Mouse (Mus musculus): ENCODE data around the gene Ctdspl.

The Ctdspl gene

DNA sequence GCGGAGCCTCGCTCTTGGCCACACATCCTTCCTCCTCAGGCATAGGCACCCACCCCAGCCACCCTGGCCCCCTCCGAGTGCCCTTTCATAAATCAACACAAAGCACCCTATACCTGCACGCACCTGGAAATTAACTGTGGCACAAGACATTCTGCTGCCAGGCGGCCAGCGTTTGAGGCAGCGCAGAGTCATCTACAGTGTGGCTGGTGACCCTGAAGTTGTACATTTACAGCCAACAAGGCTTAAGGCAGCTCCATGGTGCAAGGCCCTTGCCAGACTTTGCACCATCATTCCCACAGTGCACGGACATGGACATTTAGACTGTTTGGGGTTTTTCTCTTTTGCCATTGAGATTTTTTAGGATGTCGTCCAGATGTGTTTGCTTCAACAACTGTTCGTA lies 134.4 kb downstream of the Ctdspl start:
- no peak for DNase-seq (ENCODE audit: low spot score in 2 of 2)

DNA sequence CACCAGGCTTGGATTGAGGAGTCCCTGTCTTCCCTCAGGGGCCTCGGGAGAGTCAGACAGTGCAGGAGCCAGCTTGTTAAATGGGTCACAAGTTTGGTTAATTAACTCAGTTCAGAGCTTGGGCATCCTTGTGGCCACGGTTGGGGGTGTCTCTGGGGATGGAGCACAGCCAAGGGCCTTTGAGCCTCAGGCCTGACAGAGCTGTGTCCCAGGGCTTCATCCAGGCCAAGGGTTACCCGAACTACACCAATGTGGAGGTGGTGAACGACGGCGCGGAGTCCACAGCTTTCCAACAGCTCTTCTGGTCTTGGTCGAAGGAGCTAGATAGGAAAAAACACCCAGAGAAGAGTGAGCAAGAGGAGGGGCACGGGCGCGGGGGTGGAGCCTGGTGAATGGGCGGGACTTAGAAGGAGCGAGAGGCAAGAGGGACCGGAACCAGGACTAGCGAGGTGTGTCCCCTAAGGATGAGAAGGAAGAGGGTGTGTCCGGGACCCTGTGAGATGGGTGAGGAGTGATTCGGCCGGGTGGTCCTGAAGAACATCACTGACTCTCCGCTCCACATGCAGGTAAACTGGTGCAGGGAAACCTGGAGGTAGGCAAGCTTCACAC lies 136.9 kb downstream of the Ctdspl start:
- DNase-seq (ENCODE audit: low spot score in 2 of 2): no peak

DNA sequence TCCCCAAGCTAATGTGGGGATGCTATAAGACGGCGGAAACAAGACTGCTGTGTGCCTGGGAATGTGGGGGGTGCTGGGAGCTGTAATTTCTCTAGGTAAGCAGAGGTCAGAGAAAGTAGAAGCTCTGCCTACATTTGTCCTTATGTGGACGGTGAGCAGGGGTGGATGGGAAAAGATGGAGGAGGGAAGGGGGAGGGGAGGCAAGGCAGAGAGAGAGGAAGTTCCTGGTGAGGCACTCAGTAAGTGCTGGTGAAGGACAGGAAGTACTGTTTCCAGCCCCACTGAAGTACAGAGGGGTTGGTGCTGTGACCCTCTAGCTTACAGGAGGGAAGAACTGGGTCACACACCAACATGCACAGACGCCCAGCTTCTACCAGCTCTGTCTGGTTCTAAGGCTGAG lies 138.0 kb downstream of the Ctdspl start:
- DNase-seq (ENCODE audit: low spot score in 2 of 2): no peak

DNA sequence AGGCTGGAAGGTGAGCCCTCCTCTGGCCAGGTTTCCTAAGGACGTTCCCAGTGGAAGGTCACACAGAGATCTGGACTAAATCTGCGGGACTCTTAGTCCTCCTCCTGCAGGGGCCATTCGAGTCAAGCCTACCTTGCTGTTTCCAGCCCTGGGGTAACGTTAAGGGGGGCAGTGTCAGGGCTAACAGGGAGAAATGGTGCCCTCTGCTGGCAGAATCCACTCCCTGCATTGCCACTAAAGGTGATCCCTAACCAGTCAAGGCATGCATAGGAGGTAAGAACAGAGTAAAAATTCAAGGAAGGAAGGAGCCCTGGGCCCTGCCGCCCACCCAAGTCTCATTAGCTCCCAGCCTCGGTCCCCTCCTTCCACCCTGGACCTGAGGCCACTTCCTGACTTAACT lies 141.3 kb downstream of the Ctdspl start:
- DNase-seq (ENCODE audit: low spot score in 2 of 2): peak; percentile 59 to 85

DNA sequence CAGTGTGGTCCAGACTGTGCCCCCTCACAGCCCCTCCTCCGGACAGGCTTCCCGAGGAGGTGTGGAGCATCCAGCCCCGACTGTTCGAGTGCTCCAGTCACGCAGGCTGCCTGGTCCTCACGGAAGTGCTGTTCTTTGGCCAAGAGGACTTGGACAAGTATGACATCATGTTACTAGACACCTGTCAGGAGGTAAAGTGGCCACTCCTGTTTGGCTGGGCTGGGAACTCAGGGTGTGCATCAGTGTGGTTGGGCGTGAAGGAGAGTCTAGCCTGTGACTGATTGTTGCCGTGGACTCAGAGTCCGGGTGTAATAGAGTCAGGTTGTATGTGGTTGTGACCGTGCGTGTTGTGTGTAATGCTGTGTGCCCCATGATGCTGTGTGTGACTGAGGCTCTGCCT lies 142.0 kb downstream of the Ctdspl start:
- no peak for DNase-seq (ENCODE audit: low spot score in 2 of 2)

DNA sequence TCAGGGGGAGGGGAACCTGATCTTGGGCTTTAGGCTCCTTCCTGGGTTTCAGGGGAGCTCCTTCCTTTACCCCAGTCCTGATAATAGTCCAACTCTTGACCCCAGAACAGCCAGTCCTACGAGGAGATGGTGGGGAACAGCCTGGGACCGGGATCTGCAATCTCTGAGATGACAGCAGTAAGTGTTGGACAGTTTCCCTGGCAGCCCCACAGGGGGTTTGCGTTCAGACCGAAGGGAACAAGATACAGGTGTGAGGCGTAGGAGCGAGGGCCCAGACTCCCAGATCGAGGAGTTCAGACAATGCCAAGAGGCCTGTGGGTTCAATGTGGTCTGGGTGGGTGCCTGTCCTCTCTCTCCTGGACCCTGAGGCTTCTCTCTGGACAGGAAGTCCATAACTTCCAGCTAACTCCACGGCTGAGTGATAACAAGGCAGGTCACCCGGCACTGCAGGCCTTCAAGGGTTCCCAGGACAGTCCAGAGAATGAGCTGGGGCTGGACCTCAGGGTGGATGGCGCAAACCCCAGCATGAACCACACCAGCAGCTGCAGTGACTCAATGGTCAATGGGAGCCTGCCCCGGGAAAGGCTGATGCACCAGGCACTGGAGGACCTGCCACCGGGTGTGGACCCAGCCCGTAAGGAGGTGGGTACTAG lies 144.0 kb downstream of the Ctdspl start:
- DNase-seq (ENCODE audit: low spot score in 2 of 2): no peak

DNA sequence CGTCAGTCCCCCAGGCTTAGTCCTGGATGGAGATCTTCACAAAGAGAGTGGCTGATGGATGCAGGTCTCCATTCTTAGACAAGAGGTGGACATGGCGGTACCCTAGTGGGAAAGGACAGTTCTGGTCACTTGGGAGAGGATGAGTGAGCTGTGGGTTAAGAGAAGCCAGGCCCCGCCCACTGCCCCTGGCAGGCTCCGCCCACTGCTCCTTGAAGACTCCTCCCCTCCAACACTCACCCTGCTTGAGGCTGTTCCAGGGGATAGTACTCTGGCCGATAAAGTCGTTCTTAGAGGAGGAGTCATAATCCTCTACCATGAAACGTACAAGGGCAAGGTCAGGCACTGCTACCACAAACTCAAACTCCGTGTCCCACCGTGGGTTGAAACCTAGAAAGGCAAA lies 145.5 kb downstream of the Ctdspl start:
- no peak for DNase-seq (ENCODE audit: low spot score in 2 of 2)

DNA sequence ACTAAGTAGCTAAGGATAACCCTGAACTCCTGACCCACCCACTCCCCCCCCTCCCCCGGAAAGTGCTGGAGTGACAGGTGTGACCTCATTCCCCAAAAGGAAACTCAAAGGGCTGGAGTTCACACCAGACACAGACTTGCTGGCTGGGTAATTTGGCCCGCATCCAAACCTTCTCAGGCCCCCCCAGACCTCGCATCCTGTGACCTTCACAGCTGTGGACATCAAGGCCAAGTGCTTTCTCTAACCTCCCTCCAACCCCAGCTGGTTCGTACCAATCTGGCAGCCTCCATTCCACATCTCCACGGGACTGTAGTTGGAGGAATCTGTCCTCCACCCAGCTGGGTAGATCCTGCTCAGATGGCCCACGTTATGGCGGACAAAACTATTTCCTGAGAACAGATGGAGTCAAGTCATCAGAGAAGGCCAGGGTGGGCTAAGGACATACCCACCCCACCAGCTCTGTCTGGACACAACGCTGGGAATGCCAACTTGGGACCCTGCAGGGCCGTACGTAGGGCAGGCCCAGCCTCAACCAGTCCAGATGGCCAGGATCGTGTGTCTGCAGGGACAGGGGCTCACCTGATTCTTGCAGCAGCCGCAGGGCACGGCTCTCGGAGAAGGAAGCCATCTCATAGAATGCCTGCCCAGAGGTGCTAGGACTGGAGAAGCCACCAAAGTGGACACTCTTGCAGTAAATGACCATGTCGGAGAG lies 147.1 kb downstream of the Ctdspl start:
- no peak for DNase-seq (ENCODE audit: low spot score in 2 of 2)

DNA sequence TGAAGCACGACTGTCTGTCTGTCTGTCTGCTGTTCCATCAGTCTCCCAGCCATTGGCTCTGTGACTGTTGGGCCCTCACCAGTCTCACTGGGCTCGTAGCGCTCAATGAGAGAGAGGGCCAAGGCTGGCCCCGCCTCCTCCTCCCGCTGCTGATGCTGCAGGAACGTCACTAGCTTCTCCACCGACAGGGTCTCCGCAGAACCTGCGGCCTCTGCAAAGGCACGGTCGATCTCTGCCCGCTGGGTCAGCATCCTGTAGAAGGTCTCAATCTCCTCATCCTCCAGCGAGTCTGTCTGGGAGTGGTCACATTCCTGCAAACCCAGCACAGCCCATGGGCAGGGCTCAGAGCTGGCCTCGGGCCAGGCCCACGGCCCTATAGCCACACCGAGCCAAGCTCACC lies 149.4 kb downstream of the Ctdspl start:
- DNase-seq (ENCODE audit: low spot score in 2 of 2): no peak

DNA sequence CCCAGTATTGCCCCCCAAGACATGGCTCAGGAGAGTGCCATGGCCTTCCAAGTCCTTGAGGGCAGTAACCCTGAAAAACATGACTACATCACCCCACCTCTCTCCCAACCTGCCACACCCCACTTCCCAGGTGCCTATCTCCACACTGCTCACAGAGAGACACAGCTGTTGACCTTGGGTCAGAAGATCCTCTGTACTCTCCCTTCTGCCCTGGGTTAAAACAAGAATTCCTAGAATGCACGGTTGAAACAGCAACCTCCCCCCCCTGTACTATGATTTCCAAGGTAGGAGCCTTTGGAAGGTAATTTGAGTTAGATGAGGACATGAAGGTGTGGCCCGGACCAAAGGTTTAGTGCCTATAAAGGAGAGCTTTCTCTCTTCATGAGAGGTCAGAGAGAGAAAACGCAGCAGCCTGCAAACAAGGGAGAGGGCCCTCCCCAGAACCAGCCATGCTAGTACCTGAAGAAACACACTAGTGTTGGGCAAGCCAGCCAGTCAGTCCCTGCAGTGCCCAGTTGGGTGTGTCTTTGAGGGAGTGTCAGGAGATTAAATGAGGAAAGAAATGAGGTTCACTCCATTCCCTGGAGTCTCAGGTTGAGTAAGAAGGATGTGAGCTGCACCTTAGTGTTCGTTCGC lies 153.9 kb downstream of the Ctdspl start:
- DNase-seq (ENCODE audit: low spot score in 2 of 2): no peak

DNA sequence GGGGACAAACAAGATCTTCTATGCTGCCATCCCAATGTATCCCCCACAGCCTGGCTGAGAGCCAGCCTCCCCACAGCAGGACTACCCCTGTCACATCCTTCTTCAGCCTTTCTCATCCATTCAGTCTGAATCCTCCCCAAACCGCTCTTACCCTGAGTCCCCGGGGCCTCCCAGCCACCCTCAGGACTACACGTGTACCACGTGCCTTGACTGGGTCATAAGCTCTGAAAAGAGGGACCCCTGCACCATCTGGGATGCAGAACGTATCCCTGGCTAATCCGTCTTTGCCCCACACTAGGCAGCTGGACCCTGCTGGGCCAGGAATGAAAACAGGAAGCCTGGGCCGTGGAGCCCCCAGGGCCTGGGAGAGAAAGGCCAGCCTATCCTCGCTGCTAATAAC lies 155.8 kb downstream of the Ctdspl start:
- no peak for DNase-seq (ENCODE audit: low spot score in 2 of 2)

DNA sequence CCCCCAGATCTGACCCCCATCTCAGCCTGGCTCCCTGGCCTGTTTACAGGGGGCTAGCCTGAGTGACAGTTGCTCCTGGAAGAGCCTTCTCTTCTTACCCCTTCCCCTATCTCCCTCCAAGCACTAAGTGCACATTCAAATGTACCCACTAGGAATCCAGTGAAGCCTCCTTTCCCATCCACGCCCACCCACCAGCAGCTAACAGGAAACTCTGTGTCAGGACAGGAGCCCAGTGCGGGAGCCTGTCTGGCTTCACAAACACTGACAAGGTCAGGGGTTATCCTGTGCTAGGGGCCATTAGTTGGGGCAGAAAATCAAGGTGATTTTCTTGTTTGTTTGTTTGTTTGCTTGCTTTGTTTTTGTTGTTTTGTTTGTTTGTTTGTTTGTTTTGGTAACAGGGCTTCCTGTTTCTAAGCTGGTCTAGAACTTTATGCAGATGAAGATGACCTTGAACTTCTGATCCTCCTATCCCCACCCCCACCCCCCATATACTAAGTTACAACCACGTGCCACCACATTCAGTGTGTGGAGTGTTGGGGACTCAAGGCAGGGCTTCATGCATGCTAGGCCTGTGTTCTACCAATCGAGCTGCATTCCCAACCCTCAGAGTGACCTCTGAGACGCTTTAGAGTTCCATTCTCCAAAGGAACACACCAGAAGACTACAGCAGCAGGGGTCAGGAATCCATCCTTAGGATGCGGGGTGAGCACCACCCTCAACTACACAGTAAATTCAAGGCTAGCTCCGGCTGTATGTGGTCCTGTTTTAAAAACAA lies 156.6 kb downstream of the Ctdspl start:
- no peak for DNase-seq (ENCODE audit: low spot score in 2 of 2)

DNA sequence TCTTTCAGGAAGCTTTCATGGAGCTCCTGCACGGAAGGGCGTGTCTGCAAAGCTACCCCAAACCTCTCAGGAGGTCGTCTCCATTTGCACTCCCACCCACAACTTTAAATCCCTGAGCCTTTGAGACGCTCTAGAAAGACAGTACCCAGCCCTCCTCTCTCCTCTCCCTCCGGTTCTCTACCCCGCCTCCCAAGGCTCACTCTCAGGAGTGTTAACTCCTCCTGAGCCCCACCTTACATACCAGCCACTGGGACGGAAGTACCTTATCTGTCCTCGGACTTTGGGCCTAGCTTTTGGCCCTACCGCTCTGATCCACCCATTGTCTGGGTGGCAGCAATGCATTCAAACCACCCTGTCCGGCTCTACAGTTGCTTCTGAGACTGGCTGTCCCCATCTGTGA lies 157.7 kb downstream of the Ctdspl start:
- no peak for DNase-seq (ENCODE audit: low spot score in 2 of 2)

DNA sequence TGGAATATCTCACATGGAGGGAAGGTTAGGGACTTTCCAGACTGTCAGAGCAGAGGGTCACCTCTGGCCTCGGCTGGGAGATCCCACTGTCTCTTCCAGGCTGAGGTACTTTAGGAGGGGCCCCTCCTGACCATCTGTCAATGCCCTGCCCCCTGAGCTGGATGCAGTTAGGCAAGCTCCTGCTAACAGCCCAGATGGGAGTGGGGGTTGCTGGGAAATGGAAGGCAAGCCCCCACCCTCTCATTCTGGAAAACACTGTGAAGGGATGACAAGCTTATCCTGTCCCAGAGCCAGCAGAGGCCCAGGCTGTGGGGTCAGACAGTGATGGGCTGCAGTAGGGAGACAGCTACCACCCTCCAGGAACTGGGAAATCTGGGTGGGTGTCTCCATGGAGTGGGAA lies 160.2 kb downstream of the Ctdspl start:
- DNase-seq (ENCODE audit: low spot score in 2 of 2): no peak

DNA sequence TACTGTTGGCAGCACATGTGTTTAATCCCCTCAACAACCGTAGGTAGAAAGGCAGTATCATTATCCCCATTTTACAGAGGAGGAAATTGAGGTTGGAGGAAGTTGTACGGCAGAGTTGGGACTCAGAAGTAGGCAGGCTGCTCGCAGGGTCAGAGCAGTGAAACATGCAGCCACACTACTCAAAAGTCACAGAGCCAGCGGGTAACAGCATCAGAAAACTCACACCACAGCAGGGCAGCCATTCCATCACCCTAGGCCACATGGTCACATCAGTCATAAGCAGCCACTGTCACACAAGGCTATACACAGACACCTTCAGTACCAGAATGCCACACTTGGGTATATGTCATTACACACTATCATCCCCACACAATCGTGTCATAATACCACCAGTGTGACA lies 161.1 kb downstream of the Ctdspl start:
- no peak for DNase-seq (ENCODE audit: low spot score in 2 of 2)

DNA sequence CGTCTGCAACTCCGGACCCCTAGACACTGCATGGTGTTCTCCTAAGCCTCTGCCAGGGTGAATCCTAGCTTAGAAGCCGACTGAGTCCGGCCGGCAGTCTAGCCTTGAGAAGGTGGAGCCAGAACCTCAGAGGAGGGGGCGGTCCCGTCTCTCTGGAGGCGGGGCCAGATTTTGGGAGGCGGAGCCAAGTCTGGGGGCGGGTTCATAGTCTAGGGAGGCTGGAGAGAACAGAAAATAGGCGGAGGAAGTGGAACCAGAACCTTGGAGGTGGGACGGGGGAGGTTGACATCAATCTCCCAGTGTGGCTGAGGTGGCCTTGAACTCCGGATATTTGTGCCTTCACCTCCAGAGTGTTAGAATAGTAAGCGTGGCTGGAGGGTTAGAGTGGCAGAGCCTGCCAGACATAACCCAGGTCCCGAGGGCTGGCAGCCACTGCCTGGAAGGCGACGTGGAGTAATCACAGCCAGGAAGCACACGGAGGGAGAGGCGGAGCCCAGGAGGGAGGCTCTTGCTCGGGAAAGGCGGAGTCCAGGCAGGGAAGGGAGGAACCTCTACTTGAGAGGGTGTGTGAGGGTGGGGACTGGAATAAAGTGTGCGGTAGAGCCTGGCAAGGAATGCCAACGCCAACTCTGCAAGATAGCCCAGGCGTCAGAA lies 162.0 kb downstream of the Ctdspl start:
- DNase-seq (ENCODE audit: low spot score in 2 of 2): peak; percentile 80 to 86

DNA sequence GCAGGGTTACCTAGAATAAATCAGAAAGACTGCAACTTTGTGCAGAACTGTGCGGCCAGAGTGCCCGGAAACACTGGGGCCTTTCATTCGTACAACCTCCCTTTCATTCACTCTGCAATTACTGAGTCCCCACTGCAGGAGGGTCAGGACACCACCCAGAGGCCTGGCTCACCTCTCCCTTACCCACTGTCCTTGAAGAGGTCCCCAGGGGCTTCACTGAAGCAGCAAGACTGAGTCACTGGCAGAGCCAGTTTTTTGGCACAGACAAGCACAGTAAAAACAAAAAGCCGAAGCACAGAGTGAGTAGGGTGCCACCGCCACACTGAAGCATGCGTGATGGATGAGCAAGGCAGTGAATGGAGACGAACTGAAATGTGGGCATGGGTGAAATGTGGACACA lies 163.2 kb downstream of the Ctdspl start:
- DNase-seq (ENCODE audit: low spot score in 2 of 2): no peak

DNA sequence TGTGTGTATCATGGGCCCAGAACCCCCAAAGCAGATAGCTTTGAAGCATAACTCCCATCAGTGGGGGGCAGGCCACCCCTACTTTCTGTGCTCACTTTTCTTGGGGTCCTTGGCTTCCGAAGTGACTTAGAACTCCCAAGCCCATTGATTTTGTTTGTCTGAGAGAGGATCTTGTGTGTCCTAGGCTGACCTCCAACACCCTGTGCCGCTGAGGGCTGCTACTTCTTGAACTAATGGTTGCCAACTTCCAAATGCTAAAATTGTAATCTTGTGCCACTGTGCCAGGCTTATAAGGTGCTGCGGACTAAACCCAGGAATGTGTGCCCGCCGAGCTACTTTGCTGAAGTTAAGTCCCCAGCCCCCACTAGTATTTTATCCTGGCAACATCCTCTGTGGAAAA lies 164.2 kb downstream of the Ctdspl start:
- DNase-seq (ENCODE audit: low spot score in 2 of 2): no peak

DNA sequence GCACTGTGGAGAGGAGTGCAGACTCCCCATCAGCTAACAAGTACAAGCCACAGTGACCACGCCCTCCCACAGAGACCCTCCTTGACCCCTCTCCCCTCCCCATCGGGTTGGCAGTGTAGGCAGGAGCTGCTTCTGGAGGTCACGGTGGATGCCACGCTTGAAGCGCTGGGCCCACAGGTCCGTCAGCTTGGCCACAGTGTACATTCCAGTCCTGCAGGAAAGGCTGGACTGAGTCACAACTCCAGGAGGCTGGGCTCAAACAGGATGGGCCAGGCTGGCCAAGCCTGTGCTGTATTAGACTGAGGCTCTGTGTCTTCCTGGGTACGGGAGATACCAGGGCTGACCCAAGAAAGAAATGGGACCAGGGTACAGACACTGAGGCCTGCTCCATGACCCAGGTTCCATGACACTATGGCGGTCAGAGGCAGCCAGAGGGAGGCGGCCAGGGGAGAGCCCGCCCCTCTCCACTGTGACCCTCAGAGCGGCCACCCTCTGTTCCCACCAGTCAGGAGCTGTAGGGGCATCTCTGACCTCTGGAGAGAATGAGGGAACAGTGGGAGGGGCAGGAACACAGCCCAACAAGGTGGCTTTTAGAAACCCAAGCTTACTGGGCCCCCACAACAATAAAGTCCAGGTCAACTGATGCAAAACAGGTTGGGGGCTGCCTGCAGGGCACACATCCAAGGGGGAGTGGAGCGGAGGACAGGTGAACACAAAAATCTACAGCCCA lies 165.5 kb downstream of the Ctdspl start:
- DNase-seq (ENCODE audit: low spot score in 2 of 2): no peak

DNA sequence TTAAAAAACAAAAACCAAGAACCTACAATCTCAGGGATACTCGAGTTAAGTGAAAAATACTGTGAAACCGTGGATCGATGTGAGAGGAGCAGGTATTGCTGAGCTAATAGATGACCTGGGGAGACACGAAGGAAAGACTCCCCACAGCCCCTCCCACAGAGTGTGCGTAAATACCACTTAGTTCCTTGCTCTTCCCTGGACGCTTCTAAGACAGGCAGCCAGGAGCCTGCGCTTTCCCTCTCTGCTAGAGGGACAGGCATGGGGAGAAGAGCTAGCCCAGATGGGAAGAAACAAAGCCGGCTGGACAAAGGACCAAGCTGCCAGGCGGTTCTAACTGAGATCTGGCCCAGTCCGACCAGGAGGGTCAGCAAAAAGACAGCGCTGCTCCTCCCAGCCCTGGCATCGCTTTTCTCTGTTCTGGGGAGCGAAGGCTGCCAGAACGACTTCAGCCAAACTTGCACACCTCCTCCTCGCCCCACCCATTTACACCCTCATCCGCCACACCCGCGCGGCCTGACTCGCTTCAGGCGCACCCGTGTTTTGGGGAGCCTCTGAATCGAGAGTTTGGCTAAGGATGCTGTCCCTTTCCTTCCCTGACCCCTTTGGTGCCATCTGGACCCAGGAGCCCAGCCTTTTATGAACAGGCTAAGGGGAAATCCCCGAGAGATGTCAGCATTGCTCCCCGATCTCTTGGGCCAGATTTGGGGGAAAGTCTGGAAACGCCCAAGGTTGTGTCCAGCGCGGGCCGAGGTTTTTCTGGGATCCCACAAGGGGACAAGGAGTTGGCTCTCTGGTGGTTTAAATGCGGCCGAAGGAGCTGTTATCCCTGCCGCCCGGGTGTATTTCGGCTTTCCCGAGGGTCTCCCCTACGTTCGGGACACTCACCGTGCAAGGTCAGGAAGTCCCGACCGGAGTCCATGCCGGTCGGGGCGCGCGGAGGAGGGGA lies 166.5 kb downstream of the Ctdspl start:
- DNase-seq (ENCODE audit: low spot score in 2 of 2): no peak

All from spleen, postnatal 4 days (tissue).